Mouse (Mus musculus) bone marrow, adult 2 months (tissue): ENCODE data around the gene Pex12.

Source experiments
- CTCF ChIP-seq: fragments of 200-500 bp; IDR thresholded peaks from 2 replicates; pipeline ENCODE4 v1.5.1; 2011; ENCODE audit warnings: low read length, control low read depth; ENCODE audit not compliant: control insufficient read depth, insufficient read depth
- POLR2A ChIP-seq: fragments of 200-500 bp; IDR thresholded peaks from 2 replicates; pipeline ENCODE4 v1.6.1; 2011; ENCODE audit warnings: low read depth, mild to moderate bottlenecking, control low read depth, low read length, borderline replicate concordance; ENCODE audit not compliant: control insufficient read depth

DNA sequence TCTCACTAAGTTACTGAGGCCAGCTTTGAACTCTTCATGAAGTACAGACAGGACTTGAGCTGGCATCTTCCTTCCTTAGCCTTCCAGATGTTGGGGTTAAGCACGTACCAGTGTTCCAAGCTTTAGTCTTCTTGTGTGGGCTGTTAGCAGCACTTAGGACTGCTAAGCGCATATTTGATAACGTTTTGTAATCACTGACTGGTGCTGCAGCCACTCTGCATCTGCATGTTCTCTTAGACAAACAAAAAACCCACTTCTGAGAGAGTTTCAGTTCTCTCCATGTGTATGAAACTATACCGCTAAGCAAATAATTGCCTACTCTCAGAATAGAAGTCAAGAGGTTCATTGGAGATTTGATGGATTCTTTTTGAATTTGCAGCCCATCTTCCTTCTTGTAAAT lies 16.7 kb upstream of the Pex12 start:
- TF ChIP-seq POLR2A (no peak), CTCF (no peak)
